Mouse (Mus musculus) right cerebral cortex, adult 2 months (tissue): ENCODE results near the gene Dnah7a.
A peak's percentile ranks its signal among the peaks of the same experiment; 100 is the strongest.
"Not testable (repeated sequence)": the region's sequence is repeated elsewhere in the genome, so short reads cannot be mapped to it uniquely, and the experiment has no call there.

Source experiments
- DNase-seq, 2 experiments: peaks; one replicate each; pipeline ENCODE4 v3.0.0; 2021 to 2022; ENCODE audit warnings: low spot score in 2 of 2

Gene Dnah7a

DNA sequence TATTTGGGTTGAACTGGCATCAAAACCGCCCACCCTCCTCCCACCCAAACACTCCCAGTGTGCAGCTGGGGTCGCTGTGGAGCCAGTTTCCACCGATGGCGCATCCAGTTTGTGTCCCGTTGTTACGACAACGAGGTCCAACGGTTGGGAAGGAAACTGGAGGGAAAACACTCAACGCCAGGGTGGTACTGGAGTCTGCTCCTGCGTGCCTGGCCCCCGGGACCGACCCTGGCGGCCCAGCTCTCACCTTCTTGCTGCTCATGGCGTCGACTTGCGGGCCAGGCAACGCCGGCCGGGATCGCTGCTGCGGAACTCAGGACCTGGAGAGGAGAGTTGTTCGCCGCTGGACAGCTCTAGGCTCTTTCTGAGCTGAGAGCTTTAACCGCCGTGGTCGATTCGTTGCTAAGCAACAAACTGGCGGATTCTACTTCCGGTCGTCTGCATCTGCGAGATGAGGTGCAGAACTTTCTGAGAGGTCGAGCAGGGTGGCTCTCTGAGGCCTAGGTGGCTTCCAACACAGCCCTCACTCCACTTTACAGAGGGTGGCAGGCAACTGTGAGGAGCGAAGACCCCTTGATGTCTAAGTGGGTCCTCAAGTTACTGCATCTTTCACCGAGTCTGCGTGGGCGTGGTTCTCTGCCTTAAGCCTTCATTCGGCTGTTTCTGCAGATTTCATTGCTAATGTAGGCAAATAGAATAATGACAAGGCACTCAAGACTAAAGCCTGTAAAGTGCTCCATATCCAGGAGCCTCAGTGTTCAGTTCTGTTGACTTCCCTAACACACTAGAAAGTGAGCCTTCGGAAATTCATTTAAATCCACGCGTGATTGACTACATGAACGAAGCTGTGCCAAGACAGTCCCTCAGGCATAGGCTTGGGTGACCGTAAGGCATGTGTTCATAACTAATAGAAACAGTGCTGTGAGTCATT is at the start of gene Dnah7a:
Gene Dnah7a (minus strand): TSS at position 354 of the 931 bp plus-strand sequence.
- DNase-seq, result peak; percentile 63 to 72

DNA sequence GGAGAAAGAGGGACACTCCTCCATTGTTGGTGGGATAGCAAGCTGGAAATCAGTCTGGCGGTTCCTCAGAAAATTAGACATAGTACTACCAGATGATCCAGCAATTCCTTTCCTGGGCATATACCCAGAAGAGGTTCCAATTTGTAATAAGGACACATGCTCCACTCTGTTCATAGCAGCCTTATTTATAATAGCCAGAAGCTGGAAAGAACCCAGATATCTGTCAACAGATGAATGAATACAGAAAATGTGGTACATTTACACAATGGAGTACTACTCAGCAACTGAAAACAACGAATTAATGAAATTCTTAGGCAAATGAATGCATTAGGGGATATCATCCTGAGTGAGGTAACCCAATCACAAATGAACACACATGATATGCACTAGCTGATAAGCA is 46.9 kb upstream of the Dnah7a start:
- not testable (repeated sequence) for DNase-seq

DNA sequence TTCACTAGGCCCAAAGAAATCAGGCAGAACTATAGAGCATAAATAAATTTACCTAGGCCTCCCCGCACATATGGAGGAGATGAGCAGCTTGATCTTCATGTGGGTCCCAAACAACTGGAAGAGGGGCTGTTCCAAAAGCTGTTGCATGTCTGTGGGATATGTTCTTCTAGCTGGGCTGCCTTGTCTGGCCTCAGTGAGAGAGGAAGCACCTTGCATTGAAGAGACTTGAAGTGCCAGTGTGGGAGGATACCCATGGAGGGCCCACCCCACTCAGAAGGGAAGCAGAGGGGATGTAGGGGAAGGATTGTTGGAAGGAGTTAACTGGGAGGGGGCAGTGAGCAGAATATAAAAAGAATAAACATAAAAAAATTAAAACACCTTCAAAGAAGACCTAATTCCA is 44.6 kb upstream of the Dnah7a start:
- DNase-seq, result no peak

DNA sequence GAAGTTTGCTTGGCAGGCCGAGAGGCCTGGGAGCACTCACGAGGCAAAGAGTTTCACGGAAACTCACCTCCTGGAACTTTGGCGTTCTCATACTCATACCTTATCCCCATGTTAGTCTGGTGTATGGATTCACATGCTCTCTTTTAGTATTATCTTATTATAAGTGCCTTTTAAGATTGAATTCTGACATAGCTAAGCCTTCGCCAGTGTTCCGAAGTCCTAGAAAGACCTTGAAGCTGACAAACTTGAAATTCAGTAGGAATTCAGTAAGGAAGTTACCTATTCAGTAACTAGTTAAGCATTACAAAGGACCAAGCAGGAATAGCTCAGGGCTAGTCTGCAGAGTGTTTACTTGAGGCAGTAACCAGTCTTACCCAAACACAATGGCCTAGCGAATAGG is 44.1 kb upstream of the Dnah7a start:
- DNase-seq, result not testable (repeated sequence)

DNA sequence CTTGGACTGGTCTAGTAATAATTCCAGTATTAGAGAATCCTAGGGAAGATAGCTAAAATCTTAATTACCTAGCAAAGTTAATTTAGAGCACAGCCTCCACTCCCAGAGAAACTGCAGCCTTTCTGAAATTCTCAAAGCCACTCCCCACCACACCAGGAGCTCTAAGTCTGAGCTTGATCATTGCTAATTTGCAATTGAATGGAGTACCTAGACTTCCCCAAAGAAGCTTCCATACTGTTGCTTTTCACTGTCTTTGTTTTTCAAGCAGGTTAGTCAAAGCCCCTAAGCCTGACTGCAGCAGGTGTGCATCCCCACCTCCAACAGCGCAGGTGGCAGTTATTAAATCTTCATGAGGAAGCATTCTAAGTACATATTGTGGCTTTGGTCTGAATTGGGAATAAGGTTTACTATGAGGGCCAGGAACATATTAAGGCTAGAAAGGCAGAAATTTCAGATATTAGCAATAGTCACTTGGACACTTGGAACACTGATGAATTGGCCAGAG is 43.3 kb upstream of the Dnah7a start:
- DNase-seq, result not testable (repeated sequence)

DNA sequence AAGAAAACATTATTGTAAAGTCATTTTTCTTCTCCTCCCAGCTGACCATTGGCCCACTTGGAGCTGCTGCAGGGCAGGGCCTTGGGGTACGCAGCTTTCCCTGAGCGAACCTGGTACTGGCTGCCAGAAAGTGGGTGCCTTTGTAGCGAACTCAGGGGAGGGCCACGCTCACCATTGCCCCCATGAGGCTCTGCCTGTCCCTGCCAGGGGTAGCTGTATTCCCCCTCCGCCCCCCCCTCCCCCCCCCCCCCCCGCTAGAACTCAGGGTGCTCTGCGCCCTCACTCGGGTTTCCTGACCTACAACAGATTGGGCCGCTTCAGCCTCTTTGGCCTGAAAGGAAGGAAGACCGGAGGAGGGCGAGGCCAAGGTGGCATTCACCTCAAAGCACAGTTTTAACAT is 42.0 kb upstream of the Dnah7a start:
- DNase-seq, result no peak

DNA sequence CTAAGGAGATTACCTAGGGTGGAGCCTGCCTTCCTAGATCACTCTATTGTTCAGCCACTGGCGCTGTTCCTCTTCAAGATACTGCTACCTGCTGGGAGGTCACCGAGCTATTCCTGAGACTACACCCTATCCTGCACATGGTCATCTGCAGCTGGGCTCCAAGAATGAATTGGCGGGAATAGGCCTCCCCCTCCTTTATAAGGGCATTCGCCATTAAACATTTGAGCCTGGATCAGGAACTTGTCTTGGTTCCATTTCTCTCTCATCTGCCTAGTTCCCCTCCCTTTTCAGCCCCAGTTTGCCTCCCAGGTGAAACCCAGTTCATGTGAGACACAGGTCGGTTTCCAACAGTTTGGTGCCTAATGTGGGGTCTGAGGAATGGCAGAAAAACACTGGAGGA is 39.4 kb upstream of the Dnah7a start:
- no peak for DNase-seq

DNA sequence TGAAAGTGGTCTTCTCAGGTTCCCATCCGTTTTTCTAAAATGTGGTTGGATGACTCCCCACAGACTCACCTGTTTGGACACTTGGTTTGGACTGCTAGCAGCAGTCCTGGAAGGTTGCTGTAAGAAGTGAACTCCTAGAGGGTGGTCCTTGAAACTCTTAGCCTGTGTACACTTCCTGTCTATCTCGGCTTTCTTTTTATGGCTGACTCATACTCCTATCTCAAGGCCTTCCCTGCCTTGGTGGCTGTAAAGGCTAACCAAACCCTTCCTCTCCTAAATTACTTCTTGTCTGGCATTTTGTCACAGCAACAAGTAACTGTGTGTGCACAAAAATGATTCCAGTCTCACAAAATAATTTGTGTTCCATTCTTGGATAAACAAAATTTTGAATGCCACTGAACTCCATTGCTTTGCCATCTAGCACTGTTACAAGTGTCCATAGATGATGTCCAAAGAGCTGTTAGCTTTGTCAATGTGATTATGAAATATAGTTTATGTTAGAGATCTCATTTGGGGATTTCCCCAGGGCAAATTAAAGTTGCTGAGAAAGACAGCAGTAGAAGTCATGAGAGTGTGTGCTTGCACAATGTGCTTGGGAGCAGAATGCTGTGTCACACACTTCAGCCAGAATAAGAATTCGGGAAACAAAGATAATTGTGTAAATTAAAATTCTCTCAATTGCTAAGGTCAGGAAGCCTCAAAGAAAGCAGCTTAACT is 35.3 kb upstream of the Dnah7a start:
- DNase-seq, result no peak

DNA sequence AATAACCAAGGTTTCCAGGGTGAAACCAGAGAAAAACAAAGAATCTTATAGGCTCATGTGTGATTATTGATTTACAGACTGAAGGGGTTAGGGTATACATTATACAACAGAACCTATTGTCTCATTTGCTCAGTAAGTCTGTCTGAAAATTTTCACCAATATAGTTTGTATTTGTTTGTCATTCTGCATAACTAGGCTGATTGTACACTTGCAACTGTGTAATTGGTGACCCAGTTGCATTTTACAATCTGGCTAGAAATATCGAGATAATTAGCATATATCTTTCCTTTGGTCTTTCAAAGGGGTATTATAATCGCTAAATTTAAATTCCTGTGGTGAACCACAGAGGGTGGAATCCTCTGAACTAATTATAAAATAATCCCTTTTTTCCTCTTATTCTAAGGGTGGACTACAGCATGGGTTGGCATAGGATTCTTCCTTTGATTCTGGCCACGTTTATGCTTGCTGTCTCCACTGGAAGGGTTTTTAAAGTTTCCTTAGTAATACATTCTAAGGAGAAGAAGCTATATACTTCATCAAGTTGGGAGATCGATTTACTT is 34.3 kb upstream of the Dnah7a start:
- no peak for DNase-seq

DNA sequence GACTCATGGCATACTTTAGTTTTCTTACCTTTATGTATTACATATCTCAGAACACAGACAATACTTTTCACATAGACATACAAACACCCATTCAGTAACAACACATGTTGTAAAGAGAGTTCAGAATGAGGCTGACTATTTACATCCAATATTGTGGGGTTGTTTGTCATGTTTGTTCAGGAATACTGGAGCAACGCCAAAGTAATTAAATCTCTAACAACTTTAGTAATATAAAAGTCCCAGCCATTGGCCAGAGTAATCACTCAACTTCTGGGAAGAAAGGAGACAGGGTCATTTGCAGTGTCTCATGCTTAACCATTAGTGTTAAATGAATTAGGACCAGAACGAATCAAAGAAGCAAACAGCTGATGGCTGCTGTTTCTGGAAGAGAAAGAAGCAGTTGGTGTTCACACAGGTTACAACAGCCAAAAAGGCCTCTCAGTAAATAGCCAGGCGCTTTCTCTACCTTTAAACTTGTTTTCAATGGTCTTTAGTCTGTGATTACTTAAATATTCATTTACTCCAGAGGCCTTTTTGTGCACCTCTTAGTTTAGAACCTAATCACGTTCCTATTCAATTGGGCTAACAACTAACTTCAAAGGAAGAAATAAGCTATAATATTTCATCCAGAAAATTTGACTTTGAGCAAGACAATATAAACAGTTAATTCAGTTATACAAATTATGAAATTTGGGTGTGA is 33.6 kb upstream of the Dnah7a start:
- DNase-seq, result not testable (repeated sequence)

DNA sequence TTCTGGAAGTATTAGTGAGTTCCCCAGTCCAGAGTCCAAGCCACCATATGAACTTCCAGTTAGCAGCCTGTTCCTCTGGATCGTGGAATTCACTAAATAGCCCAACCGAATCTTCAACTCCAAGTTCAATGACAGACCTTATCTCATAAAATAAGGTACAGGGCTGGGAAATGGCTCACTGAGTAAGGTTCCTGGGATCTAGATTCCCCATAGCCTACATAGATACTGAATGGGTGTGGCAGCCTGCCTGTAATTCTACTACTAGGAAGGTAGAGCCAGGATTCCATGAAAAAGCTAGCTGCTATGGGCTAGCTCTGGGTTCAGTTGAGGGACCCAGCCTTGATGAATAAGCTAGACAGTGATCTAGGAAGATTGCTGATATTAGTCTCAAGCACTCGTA is 30.0 kb upstream of the Dnah7a start:
- DNase-seq, result no peak

DNA sequence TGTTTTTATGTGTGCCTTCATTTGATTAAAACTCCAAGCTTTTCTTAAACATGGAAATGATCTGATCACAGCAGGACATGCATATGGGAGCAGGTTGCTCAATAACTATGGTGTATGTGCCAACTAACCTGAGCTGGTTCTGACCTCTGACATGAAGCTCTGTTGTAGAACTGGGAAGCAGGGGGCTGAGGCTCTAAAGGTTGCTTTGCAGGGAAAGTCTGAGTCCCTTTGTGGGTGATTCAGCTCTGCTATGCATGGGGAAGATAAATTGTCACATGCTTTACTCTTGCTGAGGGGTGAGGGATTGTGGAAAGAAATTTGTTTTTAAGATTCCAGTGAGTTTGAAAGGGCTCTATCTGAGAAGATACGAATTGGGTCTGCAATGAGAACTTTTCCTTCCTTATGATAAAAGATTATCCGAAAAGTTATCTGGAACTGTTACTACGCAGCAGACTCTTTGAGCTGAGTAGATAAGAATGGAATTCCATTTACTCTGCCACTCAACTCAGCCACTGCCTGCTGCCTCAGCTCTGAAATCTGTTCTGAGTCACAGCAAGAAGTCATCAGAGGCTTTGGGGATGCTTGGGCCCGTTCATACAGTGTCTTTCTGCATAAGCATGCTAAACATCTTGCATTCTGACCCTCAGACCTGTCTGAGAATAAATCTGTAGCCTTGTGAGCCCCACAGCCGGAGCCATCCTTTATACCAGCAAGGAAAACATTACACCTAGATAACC is 22.1 kb upstream of the Dnah7a start:
- no peak for DNase-seq

DNA sequence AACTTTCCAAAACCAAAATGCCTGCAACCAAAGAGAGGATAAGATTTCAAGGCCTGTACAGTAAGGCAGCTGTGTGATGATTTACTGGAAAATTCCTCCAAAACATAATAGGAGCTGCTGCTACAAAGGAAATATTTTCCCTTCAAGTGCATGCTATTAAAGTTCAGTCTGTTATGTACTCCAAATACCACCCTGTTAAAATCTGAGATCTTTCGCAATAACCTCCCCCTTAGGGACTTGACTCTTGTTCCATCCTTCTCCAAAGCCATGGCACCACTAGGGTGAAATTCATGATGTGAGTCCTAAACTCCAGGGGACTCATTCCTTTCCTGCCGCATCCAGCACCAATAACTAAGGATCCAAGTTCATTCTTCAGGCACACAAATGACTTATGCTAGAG is 20.3 kb upstream of the Dnah7a start:
- DNase-seq, result no peak

DNA sequence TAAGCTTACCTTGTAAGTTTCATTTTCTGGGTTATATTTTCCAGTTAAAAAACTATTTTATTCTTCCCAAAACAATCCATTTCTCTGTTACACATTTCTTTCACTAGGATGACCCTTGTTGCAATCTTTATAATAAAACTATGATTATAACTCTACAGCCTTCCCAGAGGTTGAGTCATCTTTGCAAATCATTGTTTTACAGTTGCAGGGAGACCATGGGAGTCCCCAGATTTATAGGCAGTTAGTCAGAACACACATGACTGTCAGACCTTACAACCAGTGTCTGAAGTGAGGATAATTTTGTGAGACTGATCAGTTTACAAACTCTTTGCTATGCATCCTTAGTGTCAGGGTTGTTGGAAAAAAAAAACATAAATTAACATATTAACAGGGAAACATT is 14.8 kb upstream of the Dnah7a start:
- no peak for DNase-seq

DNA sequence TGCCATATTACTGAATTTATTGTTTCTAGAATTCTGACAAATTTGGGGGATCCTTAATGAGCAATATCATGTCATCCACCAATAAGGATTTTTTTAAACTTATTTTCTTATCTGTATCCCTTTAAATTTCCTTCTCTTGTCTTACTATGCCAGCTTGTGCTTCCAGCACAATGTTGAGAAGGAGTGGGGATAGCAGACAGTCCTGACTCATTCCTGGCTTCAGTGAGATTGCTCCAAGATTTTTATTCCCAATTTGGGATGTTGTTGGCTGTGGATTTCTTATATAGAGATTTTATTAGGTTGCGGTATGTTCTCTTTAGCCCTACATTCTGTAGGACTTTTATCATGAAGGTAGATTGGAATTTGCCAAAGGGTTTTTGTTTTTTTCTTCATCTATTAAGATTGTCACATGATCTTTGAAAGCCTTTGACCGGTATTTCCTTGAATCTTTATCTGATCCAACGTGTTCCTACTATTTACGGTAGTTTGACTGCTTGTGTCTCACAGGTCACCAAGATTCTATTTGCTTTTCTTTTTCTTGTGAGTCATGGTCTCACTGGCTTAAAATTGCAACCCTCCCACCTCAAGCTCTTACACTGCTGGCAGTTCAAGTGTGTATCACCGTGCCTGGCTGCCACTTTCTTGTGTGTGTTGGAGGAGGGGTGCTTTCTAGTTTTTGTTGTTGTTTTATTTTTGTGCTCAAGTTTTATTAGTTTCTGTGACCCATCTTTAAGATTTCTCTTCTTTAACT is 14.2 kb upstream of the Dnah7a start:
- DNase-seq, result no peak

DNA sequence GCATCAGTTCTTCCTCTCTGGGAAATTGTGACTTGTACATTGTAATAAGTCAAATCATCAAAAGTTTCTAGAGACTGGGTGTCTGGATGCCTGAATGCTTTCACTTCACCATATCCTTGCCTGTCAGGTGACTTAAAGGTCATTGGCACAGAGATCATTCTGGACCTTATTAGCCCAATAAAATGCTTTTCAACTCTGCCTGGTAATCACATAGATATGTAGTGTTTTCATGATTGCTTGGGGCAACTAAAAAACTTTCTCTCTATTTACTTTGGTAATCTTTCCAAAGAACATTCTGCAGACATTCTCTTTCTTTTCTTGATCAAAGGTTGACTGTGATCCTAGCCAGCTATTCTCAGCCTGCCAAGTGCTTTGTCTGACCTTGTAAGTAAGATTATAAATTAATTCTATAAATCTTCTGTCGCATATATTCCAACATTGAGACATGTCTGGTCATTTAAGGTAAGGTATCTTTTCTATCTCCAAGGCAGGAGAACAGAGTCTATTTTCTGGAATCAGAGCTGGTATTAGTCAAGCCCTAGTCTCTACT is 9.5 kb upstream of the Dnah7a start:
- no peak for DNase-seq

DNA sequence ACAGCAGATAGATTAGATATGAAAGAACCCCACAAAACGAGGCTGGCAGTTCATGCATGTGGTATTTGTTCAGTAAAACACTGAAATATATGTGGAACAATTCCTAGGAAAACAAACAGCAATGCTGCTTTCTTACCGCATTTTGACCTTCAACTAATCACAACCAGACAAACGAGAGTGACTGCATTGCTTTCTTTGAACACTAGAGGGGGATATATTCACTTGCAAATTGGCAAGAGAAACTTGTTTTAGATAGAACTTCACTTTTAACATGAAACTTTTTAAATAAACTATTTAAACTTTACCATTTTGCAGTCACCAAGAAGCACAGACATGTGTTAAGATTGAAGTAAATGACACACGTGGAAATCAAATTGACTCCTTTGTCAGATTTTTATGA is 8.9 kb upstream of the Dnah7a start:
- no peak for DNase-seq

DNA sequence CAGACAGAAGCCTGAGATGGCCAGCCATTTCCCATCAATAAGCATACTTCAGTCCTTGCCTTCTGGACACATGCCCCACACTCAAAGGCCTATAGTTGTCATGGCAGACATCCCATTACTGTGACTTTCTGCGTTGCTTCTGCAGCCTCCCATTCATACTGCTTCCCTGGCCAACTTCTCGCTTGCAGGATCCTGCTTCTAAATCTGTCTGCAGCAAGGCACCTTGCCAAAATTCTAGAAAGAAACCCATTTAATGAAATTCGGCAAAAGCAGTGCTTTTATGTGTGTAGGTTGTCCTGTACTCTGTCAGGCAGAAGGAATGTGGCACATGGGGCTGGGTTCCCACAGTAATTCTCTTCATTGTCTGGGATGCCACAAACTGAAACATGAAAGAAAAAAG is 6.8 kb upstream of the Dnah7a start:
- peak in 1 of 2 experiments; percentile 39 for DNase-seq

DNA sequence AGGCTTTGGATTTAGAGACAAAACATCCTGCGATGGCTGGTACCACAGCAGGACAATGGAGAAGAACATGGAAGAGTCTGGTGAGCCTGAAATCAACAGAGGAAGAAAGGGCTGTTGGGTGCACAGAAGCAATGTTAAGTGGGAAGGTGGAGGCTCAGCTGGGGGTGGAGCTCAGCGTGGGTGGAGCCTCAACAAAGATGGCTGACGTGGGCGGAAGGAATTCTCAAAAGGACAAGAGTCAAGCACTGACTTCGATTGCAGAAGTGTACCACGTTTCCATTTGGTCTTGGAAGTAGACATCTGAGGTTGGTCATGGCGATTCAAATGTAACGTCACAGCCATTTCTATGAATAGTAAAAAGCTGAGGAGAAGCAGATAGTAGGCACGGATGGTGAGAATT is 4.5 kb upstream of the Dnah7a start:
- no peak for DNase-seq

DNA sequence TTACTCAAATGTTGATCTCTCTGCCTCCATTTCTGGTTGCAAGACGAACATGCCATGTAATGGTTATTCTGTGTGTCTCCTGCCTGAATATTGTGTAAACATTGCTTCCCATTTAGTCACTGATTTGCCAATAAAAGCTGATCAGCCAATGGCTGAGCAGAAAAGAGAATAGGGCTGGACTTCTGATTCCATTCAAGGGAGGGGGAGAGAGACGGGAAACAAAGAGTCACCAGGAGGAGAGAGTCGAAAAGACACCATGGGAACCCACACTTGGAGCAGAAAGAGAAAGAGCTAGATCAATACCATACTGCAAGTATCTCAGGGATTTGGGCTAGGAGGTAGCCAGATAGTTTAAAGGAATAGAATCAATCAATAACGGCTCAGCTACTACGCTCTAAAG is 3.0 kb upstream of the Dnah7a start:
- not testable (repeated sequence) for DNase-seq
